Mouse (Mus musculus) lung, postnatal 25 days (tissue): ENCODE data around the gene Cinp.
A peak's percentile ranks its signal among the peaks of the same experiment; 100 is the strongest.
"Not testable (repeated sequence)": the region's sequence is repeated elsewhere in the genome, so short reads cannot be mapped to it uniquely, and the experiment has no call there.

Experiments used
- DNase-seq: peaks from one replicate; pipeline ENCODE4 v3.0.0; 2022; ENCODE audit warnings: low spot score

Gene Cinp

DNA sequence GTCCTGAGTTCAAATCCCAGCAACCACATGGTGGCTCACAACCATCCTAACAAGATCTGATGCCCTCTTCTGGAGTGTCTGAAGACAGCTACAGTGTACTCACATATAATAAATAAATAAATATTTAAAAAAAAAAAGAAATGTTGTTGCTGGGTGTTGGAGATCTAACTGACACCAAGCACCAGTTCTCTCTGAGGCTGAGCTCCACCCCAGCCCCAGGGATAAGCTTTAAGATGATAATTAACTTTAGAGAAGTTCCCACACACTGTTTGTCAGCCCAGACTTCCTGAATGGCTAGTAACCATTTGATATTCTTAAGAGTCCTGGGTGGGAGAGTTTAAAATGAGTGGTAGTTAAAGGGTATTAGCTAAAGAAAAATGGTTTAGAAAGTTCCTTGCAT, 28.7 kb downstream of the Cinp start:
- DNase-seq: no peak

DNA sequence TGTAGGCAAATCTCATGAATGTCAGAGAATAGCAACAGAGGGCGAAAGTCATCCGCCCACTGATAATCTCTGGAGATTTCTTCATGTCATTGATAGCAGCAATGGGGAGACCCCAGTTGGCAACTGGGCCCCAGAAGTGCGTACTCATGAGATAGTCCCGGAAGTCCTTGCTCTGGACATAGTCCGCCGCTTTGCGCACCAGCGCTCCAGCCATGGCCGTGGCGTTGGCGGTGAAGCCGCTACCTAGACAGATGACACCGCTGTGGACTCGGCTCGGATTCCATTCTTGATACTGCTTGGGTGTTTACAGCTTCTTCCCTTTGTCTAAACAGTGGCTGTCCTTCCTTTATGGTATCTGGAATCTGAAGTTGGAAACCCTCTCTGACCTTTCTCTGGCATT, 30.3 kb downstream of the Cinp start:
- DNase-seq: not testable (repeated sequence)

DNA sequence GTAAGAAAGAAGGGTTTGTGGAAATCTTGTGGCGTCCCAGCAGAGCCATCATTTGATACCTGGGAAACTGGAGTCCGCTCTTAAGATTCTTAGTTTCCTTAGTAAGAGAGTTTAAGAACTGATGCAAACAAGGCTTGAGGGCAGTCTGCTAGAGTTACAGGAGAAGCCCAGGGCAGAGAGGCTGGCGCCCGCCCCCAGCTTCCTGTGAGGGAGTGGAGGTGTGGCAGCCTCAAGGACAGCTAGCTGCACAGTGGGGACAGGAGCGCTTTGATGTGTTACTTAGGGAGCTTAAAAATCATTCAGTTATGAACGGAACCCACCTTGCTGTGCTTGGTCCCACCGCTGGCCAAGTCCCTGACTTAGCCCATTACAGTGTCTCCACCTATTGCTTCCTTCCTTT, 31.7 kb downstream of the Cinp start:
- peak; percentile 28 for DNase-seq

DNA sequence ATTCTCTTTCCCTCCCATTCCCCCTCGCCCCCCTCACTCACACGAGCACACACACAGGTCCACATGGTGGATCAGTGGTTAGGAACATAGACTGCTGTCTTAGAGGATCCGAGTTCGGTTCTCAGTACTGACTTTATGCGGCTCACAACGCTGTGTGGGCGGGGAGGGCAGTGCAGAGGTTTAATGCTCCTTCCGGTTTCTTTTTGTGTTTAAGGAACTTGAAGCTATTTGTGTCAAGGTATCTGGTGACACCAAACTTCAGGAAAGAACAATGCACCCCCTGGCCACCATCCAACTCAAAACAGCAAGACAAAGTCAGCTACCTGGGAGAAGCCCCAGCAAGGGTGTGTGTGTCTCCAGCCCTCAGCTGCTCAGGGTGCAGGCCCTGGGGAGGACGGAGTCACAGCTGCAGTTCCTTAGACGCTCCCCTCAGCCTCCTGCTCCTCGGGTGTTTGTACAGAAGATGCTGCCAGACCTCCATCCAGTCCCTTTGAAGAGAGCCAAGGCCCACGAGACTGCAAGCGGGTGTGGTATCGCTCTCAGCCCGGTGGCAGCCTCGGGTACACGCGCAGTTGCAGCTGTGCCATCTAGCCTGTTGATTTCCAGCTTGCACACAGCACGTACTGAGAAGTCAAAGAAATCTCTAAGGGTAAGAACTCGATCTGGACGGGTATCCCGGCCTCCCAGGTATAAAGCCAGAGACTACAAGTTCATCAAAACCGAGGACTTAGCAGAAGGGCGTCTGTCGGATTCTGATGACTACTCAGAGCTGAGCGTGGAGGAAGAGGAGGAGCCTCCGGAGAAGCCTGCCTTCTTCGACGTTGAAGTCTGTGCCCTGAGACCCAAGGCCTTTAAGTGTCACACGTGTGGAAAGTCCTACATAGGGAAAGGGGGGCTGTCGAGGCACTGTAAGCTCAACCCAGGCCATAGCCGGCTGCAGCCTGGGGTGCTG, 33.9 kb downstream of the Cinp start:
- no peak for DNase-seq

GRCm38 (mm10) chr12:110851923-110852322, 37.0 kb downstream of the Cinp start:
- no peak for DNase-seq

DNA sequence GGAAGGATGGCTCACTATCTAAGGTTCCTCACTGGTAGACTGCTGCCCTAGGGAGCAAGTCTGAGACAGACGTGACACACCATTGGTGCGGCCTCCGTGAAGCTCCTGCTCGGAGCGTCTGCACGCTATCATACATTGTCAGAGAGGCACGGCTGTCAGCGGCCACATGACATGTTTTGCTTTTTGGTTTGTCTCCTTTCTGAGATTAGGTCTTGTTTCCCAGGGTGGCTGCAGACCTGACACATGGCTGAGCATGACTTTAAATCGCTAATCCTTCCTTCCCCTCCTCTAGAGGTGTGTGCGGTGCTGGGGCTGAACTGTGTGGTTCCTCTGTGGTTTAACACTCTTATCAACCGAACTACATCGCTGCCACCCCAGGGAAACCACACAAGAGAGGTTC, 37.5 kb downstream of the Cinp start:
- no peak for DNase-seq

- no peak for DNase-seq
Measured at GRCm38 (mm10) chr12:110850929-110851256, 38.1 kb downstream of the Cinp start.

DNA sequence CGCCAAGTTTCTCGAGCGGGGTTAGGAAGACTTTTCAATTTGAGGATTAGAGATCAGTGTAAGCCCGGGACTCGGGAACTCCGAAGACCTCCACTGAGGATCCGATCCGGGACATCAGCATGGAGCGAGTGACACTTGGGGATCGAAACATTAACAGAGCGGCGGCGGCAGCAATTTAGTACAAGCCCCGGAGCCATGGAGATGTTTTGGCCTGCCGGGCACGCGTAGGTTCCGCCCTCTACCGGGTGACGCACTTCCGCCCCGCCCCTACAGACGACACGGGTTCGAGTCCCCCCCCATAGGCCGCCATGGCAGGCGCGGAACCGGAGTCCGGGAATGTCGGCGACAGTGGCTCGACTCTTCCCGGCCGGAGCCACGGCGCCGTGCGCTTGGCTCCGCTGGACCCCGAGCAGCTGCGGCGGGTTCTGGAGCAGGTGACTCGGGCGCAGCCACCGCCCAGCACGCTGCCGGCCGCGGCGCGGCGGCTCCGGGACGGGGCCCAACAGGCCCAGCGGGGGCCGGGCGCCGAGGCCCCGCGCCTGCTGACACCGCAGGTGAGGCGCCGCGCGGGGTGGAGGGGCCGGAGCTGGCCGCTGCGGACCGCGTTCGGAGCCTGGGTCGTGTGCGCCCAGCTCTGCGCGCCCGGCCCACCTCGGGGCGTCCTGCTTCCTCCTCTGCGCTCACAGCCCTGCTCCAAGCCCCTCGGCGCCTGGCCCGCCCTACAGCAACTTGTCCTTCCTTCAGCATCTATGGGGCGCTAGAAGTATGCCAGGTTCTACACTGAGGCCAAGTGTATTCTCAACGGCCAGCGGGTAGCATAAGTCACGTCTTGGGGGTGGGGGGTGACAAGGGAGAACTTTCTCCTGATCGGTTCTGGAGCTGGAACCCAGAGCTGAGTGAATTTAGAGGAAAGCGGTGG, 38.7 kb downstream of the Cinp start, which contains the start of gene Zfp839:
Gene Zfp839, plus strand, starts transcription at position 244 of the 919 bp plus-strand sequence.
- DNase-seq: peak; percentile 79

DNA sequence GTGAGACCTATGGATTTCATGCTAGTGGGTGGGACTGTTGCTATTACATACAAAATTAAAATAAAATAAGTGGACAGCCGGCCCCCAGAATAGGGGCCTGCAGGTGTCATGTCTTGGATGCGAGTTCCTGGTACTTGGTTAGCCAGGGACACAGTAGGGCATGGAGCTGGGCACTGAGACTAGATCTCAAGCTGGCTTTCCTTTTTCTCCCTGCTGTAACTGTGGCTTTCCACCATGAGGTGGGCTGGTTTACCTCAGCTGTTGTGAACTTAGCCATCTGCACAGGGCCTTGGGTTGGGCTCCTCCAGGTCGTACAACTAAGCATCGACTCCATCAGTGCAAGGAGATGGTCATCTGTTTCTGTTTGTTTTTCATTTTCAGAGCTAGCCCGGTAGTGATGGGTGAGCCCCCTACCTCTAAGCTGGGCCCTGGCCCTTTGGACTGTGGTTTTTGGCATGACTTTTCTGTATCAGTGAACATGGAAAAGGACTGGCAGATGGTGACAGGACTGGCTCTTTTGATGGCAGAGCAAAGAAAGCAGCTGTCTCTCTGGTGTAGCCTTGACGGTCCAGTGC, 42.7 kb downstream of the Cinp start:
- no peak for DNase-seq

GRCm38 (mm10) chr12:110845131-110845880, 43.6 kb downstream of the Cinp start:
- DNase-seq: peak; percentile 95

DNA sequence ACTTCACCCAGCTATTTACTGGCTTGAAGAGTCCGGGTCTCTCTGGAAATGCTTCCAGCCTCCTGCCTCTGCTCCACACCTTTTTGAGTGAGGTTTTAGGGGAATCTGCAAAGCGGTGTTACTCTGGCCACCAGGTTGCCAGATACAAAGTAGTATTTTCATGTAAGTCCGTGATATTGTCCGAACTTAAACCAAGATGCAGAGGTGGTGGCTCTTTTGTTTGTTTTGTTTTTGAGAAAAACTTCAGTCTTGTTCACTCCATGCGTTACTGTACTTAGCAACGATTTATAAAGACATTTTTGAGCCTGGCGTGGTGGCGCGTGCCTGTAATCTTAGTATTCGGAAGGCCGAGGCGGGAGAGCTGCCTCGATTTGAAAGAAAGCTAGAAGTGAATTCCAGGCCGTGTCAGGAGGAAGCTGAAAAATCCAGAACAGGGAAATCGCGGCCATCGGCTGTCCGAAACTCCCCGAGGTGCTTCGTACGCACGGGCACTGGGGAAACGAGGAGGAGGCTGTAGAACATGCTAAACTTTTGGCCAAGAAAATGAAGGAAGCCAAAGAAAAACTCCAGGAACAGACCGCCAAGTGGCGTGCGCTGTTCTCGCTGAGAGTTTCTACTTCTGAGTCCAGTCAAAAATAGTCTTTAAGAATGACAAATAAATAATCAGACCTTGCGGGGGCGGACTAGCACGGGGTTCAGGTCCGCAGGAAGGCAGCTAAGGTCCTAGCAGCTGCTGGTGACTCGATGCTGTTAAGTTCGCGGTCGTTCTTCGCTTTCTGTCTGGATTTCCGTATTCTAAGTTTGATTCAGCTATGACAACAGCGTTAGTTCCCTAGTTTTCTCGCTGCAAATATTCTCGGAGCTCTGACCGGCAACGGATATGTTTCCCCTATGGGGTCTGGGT, 44.5 kb downstream of the Cinp start:
- peak; percentile 7 for DNase-seq

DNA sequence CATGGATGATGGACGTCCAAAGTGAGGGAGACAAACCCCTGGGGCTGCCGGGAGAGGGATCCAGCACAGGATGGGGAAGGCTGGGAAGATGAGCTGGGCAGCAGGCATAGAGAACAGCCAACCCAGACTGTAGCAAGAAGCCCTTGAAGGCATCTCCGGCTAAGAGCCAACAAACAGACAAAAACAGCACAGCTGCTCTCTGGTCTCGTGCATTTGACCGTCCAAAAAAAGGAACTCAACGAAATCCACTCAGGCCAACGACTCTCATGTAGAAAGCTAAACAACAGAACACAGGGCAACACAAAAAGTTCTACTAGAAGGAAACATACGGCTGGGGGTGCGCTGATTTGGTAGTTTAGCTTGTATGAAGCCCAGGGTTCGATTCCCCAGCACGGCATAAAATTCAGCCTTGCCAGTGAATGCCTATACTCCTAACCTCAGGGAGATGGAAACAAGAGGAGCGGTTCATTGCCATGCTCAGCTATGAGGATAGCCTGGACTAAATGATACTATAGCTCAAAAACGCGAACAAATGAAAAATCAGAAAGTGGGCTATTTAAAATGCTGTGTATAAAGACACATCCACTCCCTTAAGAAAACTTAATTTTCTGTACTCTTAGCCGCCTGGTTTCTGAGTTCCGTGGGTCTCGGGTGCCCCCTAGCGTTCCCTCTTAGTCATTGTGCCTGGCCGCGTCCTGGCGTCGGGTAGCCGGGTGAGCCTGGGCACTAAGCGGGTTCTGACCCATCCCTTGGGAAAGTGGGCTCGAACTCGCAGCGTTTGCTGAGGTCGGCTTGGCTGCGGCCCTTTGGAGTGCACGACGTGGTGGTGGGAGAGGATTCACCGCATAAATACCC, 45.5 kb downstream of the Cinp start:
- peak; percentile 87 for DNase-seq

DNA sequence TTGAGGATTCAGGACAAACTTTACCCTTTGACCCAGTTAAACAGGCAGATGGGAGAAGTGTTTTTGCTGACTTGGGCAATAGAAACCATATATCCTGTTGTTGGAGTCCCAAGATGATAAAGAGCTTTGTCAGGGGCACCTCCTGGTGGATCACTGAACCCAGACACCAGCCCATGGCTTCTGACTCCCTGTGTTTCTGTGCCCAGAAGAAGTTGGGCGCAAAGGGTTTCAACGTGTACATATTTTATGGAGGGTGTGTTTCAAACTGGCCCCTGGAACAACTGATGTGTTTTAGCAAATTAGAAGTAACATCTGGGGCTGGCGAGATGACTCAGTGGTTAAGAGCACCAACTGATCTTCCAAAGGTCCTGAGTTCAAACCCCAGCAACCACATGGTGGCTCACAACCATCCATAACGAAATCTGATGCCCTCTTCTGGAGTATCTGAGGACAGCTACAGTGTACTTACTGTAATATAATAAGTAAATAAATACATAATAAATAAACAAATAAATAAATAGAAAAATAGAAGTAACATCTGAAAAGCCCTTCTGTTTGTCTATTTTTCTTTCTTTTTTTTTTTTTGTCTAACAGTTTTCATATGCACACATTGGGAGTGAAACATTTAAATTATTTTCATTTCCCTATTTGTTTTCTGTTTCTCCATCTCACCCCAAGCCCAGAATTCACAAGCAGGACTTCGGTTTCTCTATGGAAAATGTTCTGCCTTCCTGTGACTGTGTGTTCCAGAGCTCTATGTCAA, 47.0 kb downstream of the Cinp start:
- no peak for DNase-seq

DNA sequence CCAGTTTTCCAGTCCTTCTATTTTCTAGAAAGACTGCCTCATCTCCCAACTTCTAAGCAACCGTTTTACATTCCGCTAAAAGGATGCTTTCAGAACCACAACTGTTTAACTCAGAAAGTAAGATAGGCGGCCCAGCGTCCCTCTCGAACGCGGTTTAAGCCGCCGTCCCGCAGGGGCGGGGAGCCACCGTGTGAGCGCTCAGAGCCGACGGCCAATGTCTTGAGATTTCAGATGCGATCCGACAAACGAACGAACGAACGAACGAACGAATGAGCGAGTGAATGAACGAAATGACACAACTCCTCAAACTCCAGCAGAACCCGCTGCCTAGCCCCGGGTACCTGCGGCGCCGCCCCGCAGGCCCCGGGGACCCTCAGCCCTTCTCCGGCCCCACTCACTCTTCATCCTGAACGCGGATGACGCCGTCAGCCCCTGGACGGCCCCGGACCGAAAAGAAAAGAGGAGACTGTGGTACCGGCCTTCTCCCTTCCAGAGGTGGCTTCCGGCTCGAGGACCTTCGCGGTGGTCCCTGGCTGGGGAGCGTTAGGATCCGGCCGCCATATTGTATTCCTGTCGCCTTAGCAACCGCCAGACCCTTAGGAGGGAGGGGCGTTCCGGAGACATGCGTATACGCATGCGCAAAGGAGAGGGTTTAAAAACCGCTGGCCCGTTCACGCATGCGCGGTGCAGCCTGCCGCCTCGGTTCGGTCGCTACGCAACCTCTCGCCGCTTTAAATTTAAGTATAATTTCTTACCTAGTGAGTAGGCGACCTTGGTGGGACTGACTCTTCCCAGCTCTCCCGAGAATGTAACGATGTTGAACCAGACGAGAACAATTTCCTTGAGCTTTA, 48.4 kb downstream of the Cinp start, which contains the start of gene Mok:
Gene Mok, minus strand, starts transcription at position 592 of the 851 bp plus-strand sequence.
- peak; percentile 95 for DNase-seq

- DNase-seq: no peak
Measured at GRCm38 (mm10) chr12:110837850-110838249, 51.1 kb downstream of the Cinp start.

- no peak for DNase-seq
Measured at GRCm38 (mm10) chr12:110837192-110837841, 51.6 kb downstream of the Cinp start.

- DNase-seq: peak; percentile 18
Measured at GRCm38 (mm10) chr12:110836729-110837128, 52.2 kb downstream of the Cinp start.
